Mouse (Mus musculus) kidney, adult 2 months (tissue): ENCODE results near the gene Smpd2. TPM values are rescaled to one million over a fixed set of nuclear protein-coding genes. Genes with fewer than 3 reads are reported as not detected.

Source experiments
- DNase-seq: peaks from one replicate; pipeline ENCODE4 v3.0.0; 2021
- H3K27ac ChIP-seq: fragments of 200-500 bp; 2 replicates; pipeline ENCODE4 v1.5.1; 2012; ENCODE audit warnings: low read depth, low read length, control low read depth, inconsistent platforms; ENCODE audit not compliant: insufficient read depth
- H3K27me3 ChIP-seq: fragments of 200-500 bp; replicated peaks from 2 replicates; pipeline ENCODE4 v1.6.1; 2012; ENCODE audit warnings: mild to moderate bottlenecking, moderate library complexity, low read length, inconsistent platforms; ENCODE audit not compliant: control insufficient read depth, insufficient read depth
- H3K36me3 ChIP-seq: fragments of 200-500 bp; 2 replicates; pipeline ENCODE4 v1.6.1; 2012; ENCODE audit warnings: mild to moderate bottlenecking, moderate library complexity, low read length, inconsistent platforms; ENCODE audit not compliant: control insufficient read depth, insufficient read depth
- H3K4me1 ChIP-seq: fragments of 200-500 bp; 2 replicates; pipeline ENCODE4 v1.6.1; 2011; ENCODE audit warnings: low read length; ENCODE audit not compliant: control insufficient read depth, insufficient read depth
- H3K4me3 ChIP-seq: fragments of 200-500 bp; 2 replicates; pipeline ENCODE4 v1.5.1; 2011; ENCODE audit warnings: mild to moderate bottlenecking, low read depth, low read length, control low read depth; ENCODE audit not compliant: insufficient read depth
- CTCF ChIP-seq: fragments of 200-500 bp; conservative IDR thresholded peaks from 2 replicates; pipeline ENCODE4 v1.5.1; 2011; ENCODE audit warnings: low read depth, mild to moderate bottlenecking, control low read depth, low read length, moderate library complexity, mixed read lengths; ENCODE audit not compliant: insufficient read depth, insufficient read length
- POLR2A ChIP-seq: fragments of 200-500 bp; IDR thresholded peaks from one replicate; pipeline ENCODE4 v1.6.1; 2011; ENCODE audit warnings: low read depth, low read length, control low read depth
- WGBS: fragments of 180-500 bp; shearing (Covaris S2); methylation state at CpG from one replicate; pipeline ENCODE4 v1.1.7; 2018; 5-methylcytosine and 5-hydroxymethylcytosine counted together
- polyA plus RNA-seq: library from polyadenylated mRNA; depleted of rRNA; stranded (reverse); fragments of >200 nt; gene quantifications from 2 replicates; pipeline ENCODE4 v1.2.3, GENCODE M21; 2012

Gene Smpd2
- polyA plus RNA-seq, 1 experiment: 124 TPM

DNA sequence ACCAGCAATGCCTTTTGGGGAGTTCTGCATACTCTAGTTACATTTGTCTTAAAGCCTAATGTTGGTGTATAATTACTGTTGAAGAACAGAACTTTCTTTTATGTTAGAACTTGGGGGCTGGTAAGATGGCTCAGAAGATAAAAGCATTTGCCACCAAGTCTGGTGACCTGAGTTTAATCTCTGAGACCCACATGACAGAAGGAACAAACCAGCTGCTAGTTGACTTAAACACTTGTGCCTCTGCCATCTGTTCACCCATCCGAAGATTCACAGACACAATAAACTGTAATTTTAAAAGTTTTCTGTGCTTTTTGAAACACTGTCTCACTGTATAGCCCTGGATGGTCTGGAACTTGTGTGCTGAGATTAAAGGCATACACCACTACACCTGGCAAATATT is 35.5 kb upstream of the Smpd2 start:
- Histone ChIP-seq H3K36me3 (peaks cover 14% of the 10 kb centered on the region), H3K4me3 (no peak overlapping the region), H3K4me1 (peaks cover 8% of the 10 kb centered on the region; the same call in 1 of the 2 replicates), H3K27me3 (no peaks in the 10 kb centered on the region), H3K27ac (no peak overlapping the region)
- 73% methylated on average over 1 of the region's 1 CpGs for WGBS
- no peak for DNase-seq
- TF ChIP-seq POLR2A: no peak
- TF ChIP-seq CTCF: no peak

DNA sequence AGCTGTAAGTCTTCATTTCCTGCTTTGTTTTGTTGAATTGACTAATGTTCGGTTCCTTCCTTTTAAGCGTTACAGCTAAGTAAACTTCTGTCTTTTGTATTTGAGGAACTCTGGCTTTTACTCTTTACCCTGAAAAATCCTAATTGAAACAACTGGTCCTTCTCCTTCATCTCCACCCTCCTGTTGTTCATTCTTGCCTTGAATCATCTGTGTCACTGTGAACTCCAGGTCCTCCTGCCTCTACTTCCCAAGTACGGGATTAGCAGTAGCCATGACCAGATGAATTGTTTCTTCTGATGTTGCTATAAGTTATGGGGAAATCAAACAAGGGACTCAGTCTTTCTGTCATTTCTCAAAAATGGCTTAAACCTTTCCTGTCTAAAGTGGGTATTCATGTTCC is 33.2 kb upstream of the Smpd2 start:
- H3K4me3 ChIP-seq: no peak overlapping the region
- peaks cover 8% of the 10 kb centered on the region for H3K36me3 ChIP-seq
- H3K27ac ChIP-seq: no peak overlapping the region
- H3K4me1 ChIP-seq: peaks cover 10% of the 10 kb centered on the region; the same call in 1 of the 2 replicates
- 61% methylated on average over 3 of the region's 3 CpGs for WGBS
- DNase-seq: no peak
- TF ChIP-seq POLR2A (no peak), CTCF (no peak)
- H3K27me3 ChIP-seq: no peaks in the 10 kb centered on the region

DNA sequence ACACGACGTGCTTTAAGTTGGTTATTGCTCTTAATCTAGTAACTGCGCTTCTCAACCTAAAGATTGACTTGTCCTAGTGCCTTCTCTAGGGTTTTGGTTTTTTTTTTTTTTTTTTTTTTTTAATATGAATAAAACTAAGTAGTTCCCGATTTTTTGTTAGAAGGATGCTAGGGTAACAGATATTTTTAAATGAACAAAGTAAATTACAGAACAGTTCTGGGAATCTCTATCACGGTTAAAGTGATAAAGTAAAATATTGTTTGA is 30.2 kb upstream of the Smpd2 start:
- H3K36me3 ChIP-seq: peaks cover 2% of the 10 kb centered on the region; the same call in 1 of the 2 replicates
- 6% methylated on average over 5 of the region's 5 CpGs for WGBS

DNA sequence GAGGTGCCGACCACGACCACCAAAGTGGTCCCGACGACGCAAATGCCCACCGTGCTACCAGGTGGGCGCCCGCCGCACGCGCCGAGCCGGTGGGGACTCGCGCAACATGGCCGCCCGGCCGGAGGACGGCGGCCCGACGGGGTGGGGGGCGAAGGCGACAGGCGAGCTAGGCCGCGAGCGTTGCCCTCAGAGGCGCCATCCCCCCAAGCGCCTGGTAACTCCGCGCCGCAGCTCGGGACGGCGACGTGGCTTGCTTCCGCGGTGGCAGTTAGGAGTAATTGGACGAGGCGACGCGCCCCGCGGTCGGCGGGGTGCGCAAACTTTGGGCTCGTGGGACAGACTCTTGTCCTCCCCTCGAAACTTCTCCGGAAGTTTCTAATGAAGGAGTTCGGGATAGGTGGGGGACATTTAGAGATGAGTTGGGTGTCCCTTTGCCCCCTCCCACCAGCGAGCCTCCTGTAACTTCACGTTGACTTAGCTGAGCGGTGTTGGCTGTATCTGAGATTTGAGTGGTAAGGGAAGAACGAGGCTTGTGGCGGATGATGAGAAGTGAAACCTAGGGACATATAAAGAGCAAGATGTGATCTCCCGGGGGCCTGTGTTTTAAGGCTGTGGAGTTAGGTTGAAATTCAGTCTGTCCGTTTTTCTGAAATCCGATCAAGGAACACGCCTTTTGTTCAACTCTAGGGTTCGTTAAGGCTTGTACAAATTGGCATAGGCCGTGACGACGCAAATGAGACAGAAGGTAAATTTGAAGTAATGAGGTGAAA is 29.7 kb upstream of the Smpd2 start:
- no peak for TF ChIP-seq CTCF
- no peak for TF ChIP-seq POLR2A
- Histone ChIP-seq H3K27me3 (no peaks in the 10 kb centered on the region), H3K27ac (peak overlapping the region; percentile 97), H3K4me3 (peak overlapping the region; percentile 76), H3K36me3 (peaks cover 2% of the 10 kb centered on the region; the same call in 1 of the 2 replicates), H3K4me1 (peaks cover 10% of the 10 kb centered on the region; the same call in 1 of the 2 replicates)
- WGBS: under 1% methylated on average over 64 of the region's 65 CpGs
- peak; percentile 58 for DNase-seq

More for the DNA sequence above, 30.2 kb upstream of the Smpd2 start:
- DNase-seq: no peak
- H3K4me1 ChIP-seq: peaks cover 10% of the 10 kb centered on the region; the same call in 1 of the 2 replicates
- H3K4me3 ChIP-seq: peak overlapping the region; percentile 76
- TF ChIP-seq CTCF (no peak), POLR2A (no peak)
- H3K27me3 ChIP-seq: no peaks in the 10 kb centered on the region
- no peak overlapping the region for H3K27ac ChIP-seq

DNA sequence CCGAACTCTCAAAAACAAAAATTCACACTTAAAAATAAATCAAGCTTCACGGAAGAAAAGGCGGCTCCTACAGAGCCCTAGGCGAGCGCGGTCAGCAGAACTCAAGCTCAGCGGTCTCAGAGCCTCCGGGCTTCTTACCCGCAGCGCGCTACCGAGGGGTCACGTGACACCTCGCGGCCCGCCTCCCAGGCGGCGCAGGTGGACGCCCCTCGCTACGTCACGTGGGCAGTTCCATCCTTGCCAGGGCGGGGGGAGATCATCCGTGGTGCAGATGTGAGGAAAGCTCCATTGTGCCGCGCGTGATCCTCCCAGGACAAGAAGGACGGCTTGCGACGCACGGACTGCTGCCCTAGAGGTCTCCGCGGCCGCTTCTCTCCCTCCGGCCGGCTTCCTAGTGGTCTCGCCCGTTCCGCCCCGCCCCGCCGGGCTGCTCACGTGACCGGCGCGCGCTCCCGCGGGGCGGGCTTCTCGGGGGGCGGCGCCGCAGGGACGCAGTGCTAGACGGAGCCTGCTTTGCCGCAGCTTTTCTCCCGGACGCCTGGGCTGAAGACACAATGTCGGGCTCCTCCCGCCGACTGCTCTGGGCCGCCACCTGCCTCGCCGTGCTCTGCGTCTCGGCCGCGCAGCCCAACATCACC is 28.9 kb upstream of the Smpd2 start, which contains the start of gene Cd164:
Gene Cd164 (plus strand): TSS at position 434 of the 638 bp plus-strand sequence.
- TF ChIP-seq POLR2A (peak; percentile 94), CTCF (no peak)
- DNase-seq: peak; percentile 96
- Histone ChIP-seq H3K27me3 (no peaks in the 10 kb centered on the region), H3K4me1 (peaks cover 10% of the 10 kb centered on the region; the same call in 1 of the 2 replicates), H3K4me3 (peak within 1 kb of the TSS; percentile 76), H3K27ac (peak within 1 kb of the TSS; percentile 97), H3K36me3 (peaks cover 2% of the 10 kb centered on the region; the same call in 1 of the 2 replicates)
- under 1% methylated on average over 69 of the region's 69 CpGs for WGBS

DNA sequence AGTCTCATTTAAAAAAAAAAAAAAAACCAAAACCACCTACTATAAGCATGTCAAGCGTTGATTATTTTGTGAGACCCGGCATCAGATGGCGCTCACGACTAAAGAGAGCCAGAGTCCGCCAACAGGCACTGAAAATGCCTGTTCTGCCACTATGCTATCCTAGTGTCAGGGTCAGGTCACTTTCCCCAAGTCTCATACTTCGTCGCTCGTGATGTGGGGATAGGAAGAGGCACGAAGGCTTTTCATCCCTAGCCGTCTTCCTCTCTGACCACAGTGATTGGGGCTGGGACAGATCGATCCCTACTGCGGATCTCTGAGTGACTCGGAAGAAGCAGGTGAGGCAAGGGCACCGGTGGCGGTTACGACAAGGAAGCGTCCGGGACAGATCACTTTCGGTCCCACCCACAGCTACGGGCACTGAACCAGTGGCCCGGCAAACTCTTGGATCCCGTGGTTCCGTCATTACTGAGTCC is 28.4 kb upstream of the Smpd2 start:
- TF ChIP-seq CTCF (peak; percentile 75), POLR2A (no peak)
- DNase-seq: peak; percentile 89
- WGBS: under 1% methylated on average over 23 of the region's 23 CpGs

DNA sequence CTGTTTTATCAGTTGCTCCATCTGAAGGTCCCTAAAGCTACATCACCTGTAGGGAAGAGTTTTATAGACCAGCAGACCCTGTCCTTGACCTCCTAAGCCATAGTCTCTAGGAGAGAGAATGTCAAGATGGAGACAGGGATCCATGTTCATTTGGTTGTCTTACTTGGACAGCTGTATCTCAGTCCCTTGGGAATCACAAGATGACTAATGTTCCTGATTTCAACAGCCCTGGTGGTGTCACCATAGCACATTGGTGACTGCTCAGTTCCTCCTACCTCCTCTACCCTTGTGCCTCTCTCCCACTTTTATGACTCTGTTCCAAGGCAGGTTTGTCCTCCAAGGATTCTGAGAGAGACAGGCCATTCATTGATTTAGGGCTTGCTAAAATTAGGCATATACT is 24.8 kb upstream of the Smpd2 start:
- TF ChIP-seq POLR2A: no peak
- TF ChIP-seq CTCF: no peak
- H3K27ac ChIP-seq: no peak overlapping the region
- DNase-seq: no peak

More for the DNA sequence above, 28.4 kb upstream of the Smpd2 start:
- H3K36me3 ChIP-seq: peaks cover 2% of the 10 kb centered on the region; the same call in 1 of the 2 replicates
- H3K4me1 ChIP-seq: peaks cover 10% of the 10 kb centered on the region; the same call in 1 of the 2 replicates
- H3K27me3 ChIP-seq: no peaks in the 10 kb centered on the region
- peak overlapping the region; percentile 76 for H3K4me3 ChIP-seq
- H3K27ac ChIP-seq: peak overlapping the region; percentile 97

More for the DNA sequence above, 24.8 kb upstream of the Smpd2 start:
- Histone ChIP-seq H3K4me1 (no peaks in the 10 kb centered on the region), H3K27me3 (no peaks in the 10 kb centered on the region), H3K4me3 (no peak overlapping the region), H3K36me3 (no peaks in the 10 kb centered on the region)
